Mouse (Mus musculus): ENCODE data around the gene Bcam. TPM values are rescaled to one million over a fixed set of nuclear protein-coding genes. Genes with fewer than 3 reads are reported as not detected.

The Bcam gene
- polyA plus RNA-seq, 1 experiment = 20.3 TPM

GRCm38 (mm10) chr7:19785874-19786458, 15.2 kb upstream of the Bcam start:
- 51% methylated on average over 12 of the region's 12 CpGs for WGBS
- TF ChIP-seq POLR2A (IDR thresholded peaks at IDR 0.05; ENCODE audit: low read depth, low read length) = no peak
- TF ChIP-seq CTCF (IDR thresholded peaks at IDR 0.05; ENCODE audit: extremely low read depth, insufficient read length, insufficient replicate concordance, low read depth, low read length) = no peak
- peaks cover 12% of the 10 kb centered on the region for H3K4me1 ChIP-seq (ENCODE audit: control insufficient read depth, insufficient read depth, insufficient read length, low read length)
- H3K27me3 ChIP-seq (ENCODE audit: control insufficient read depth, insufficient read depth, low read length) = no peaks in the 10 kb centered on the region
- H3K27ac ChIP-seq (ENCODE audit: insufficient read depth, low read depth, low read length) = no peak overlapping the region
- no peak overlapping the region for H3K4me3 ChIP-seq (ENCODE audit: low read depth, low read length)
- H3K36me3 ChIP-seq (ENCODE audit: control insufficient read depth, insufficient read depth, low read length) = peaks cover 52% of the 10 kb centered on the region

DNA sequence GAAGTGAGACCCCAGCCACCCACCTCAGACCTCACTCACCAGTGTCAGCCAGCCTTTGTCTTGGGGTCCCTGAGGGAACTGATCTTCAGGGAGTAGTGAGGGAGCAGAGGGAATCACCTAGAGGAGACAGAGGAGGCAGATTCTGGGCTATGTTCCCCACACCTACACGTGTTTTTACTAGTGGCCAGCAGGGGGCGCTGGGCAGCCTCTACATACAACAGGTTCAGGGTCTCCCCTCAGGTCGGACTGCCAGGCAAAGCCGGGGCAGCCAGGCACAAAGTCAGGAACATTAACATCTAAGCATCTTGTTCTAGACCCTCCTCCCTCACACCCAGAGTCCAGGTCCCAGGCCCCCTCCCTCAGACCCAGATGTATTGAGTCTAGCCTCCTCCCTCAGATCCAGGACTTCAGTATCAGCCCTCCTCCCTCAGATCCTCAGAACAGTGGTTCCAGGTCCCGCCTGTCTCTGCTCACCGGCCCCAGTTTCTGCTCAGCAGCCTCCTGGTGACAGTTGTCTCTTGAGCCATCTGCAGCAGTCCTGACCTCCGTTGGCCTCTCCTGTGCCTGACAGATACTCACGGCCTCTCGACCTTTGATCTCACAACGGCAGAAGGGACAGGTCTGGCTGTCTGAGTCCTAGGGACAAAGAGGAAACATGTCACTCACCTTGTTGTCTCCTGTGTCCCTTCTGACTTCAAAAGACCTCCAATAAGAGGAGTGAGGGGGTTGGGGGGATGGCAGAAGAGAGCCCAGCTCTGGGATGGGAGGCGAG, 14.1 kb upstream of the Bcam start:
- 39% methylated on average over 11 of the region's 11 CpGs for WGBS
- H3K27ac ChIP-seq (ENCODE audit: insufficient read depth, low read depth, low read length) = no peak overlapping the region

GRCm38 (mm10) chr7:19783630-19784029, 12.8 kb upstream of the Bcam start:
- TF ChIP-seq CTCF (IDR thresholded peaks at IDR 0.05; ENCODE audit: extremely low read depth, insufficient read length, insufficient replicate concordance, low read depth, low read length) = no peak
- no peak for TF ChIP-seq POLR2A (IDR thresholded peaks at IDR 0.05; ENCODE audit: low read depth, low read length)
- Histone ChIP-seq H3K36me3 (ENCODE audit: control insufficient read depth, insufficient read depth, low read length) (peaks cover 55% of the 10 kb centered on the region), H3K27me3 (ENCODE audit: control insufficient read depth, insufficient read depth, low read length) (no peaks in the 10 kb centered on the region), H3K4me3 (ENCODE audit: low read depth, low read length) (no peak overlapping the region), H3K4me1 (ENCODE audit: control insufficient read depth, insufficient read depth, insufficient read length, low read length) (peaks cover 9% of the 10 kb centered on the region), H3K27ac (ENCODE audit: insufficient read depth, low read depth, low read length) (peak overlapping the region; percentile 34; the same call in 1 of the 2 replicates)
- 67% methylated on average over 8 of the region's 8 CpGs for WGBS

More for the DNA sequence above, 14.1 kb upstream of the Bcam start:
- Histone ChIP-seq H3K4me3 (ENCODE audit: low read depth, low read length) (no peak overlapping the region), H3K36me3 (ENCODE audit: control insufficient read depth, insufficient read depth, low read length) (peaks cover 57% of the 10 kb centered on the region), H3K4me1 (ENCODE audit: control insufficient read depth, insufficient read depth, insufficient read length, low read length) (peaks cover 12% of the 10 kb centered on the region), H3K27me3 (ENCODE audit: control insufficient read depth, insufficient read depth, low read length) (no peaks in the 10 kb centered on the region)
- TF ChIP-seq CTCF (IDR thresholded peaks at IDR 0.05; ENCODE audit: extremely low read depth, insufficient read length, insufficient replicate concordance, low read depth, low read length) = peak; percentile 76; the same call in 1 of the 2 replicates
- TF ChIP-seq POLR2A (IDR thresholded peaks at IDR 0.05; ENCODE audit: low read depth, low read length) = no peak

DNA sequence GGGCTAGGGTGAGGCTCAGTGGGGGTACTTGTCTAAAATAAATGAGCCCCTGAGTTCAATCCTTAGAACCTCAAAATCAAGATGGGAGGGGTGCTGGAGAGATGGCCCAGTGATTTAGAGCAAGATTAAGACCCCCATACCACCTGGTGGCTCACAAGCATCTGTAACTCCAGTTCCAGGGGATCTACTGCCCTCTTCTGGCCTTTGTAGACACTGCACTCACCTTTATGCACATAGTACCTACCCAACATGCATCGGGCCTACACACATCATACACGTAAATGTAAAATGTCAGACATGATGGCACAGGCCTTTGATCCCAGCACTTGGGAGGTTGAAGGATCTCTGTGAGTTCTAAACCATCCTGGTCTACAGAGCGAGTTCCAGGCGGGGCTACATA, 11.8 kb upstream of the Bcam start:
- no peaks in the 10 kb centered on the region for H3K27me3 ChIP-seq (ENCODE audit: control insufficient read depth, insufficient read depth, low read length)
- H3K4me1 ChIP-seq (ENCODE audit: control insufficient read depth, insufficient read depth, insufficient read length, low read length) = peaks cover 9% of the 10 kb centered on the region
- no peak overlapping the region for H3K27ac ChIP-seq (ENCODE audit: insufficient read depth, low read depth, low read length)
- TF ChIP-seq CTCF (IDR thresholded peaks at IDR 0.05; ENCODE audit: extremely low read depth, insufficient read length, insufficient replicate concordance, low read depth, low read length) (peak; percentile 42; the same call in 1 of the 2 replicates), POLR2A (IDR thresholded peaks at IDR 0.05; ENCODE audit: low read depth, low read length) (no peak)
- WGBS = 98% methylated on average over 4 of the region's 4 CpGs
- H3K36me3 ChIP-seq (ENCODE audit: control insufficient read depth, insufficient read depth, low read length) = peaks cover 49% of the 10 kb centered on the region
- H3K4me3 ChIP-seq (ENCODE audit: low read depth, low read length) = no peak overlapping the region

GRCm38 (mm10) chr7:19781741-19782140, 10.9 kb upstream of the Bcam start:
- Histone ChIP-seq H3K27me3 (ENCODE audit: control insufficient read depth, insufficient read depth, low read length) (no peaks in the 10 kb centered on the region), H3K27ac (ENCODE audit: insufficient read depth, low read depth, low read length) (no peak overlapping the region), H3K36me3 (ENCODE audit: control insufficient read depth, insufficient read depth, low read length) (peaks cover 44% of the 10 kb centered on the region), H3K4me3 (ENCODE audit: low read depth, low read length) (no peak overlapping the region), H3K4me1 (ENCODE audit: control insufficient read depth, insufficient read depth, insufficient read length, low read length) (peaks cover 9% of the 10 kb centered on the region)
- WGBS = 92% methylated on average over 7 of the region's 7 CpGs
- TF ChIP-seq POLR2A (IDR thresholded peaks at IDR 0.05; ENCODE audit: low read depth, low read length) (no peak), CTCF (IDR thresholded peaks at IDR 0.05; ENCODE audit: extremely low read depth, insufficient read length, insufficient replicate concordance, low read depth, low read length) (no peak)

DNA sequence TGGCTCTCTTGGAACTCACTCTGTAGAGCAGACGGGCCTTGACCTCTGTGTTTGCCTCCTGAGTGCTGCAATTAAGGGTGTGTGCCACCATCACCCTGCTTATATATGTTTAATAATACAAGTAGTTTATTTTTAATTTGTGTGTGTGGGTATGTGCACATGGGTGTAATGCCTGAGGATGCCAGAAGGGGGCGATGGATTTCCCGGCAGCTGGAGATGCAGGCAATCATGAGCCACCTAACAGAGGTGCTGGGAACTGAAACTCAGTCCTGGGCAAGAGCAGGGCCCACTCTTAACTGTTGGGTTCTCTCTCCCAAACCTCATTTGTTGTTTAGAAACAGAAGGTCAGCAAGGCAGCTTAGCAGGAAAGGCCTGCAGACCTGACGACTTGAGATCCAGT, 9.1 kb upstream of the Bcam start:
- Histone ChIP-seq H3K36me3 (ENCODE audit: control insufficient read depth, insufficient read depth, low read length) (peaks cover 40% of the 10 kb centered on the region), H3K27me3 (ENCODE audit: control insufficient read depth, insufficient read depth, low read length) (no peaks in the 10 kb centered on the region), H3K4me3 (ENCODE audit: low read depth, low read length) (no peak overlapping the region), H3K4me1 (ENCODE audit: control insufficient read depth, insufficient read depth, insufficient read length, low read length) (peaks cover 1% of the 10 kb centered on the region; the same call in 1 of the 2 replicates), H3K27ac (ENCODE audit: insufficient read depth, low read depth, low read length) (no peak overlapping the region)
- 88% methylated on average over 4 of the region's 4 CpGs for WGBS
- TF ChIP-seq POLR2A (IDR thresholded peaks at IDR 0.05; ENCODE audit: low read depth, low read length) = no peak
- peak; percentile 36; the same call in 1 of the 2 replicates for TF ChIP-seq CTCF (IDR thresholded peaks at IDR 0.05; ENCODE audit: extremely low read depth, insufficient read length, insufficient replicate concordance, low read depth, low read length)

- TF ChIP-seq CTCF (IDR thresholded peaks at IDR 0.05; ENCODE audit: extremely low read depth, insufficient read length, insufficient replicate concordance, low read depth, low read length) (no peak), POLR2A (IDR thresholded peaks at IDR 0.05; ENCODE audit: low read depth, low read length) (no peak)
- WGBS = 46% methylated on average over 8 of the region's 8 CpGs
- H3K4me1 ChIP-seq (ENCODE audit: control insufficient read depth, insufficient read depth, insufficient read length, low read length) = no peaks in the 10 kb centered on the region
Observed at GRCm38 (mm10) chr7:19778645-19779044, 7.8 kb upstream of the Bcam start.

More at GRCm38 (mm10) chr7:19778645-19779044, 7.8 kb upstream of the Bcam start:
- H3K36me3 ChIP-seq (ENCODE audit: control insufficient read depth, insufficient read depth, low read length) = peaks cover 32% of the 10 kb centered on the region
- H3K27me3 ChIP-seq (ENCODE audit: control insufficient read depth, insufficient read depth, low read length) = no peaks in the 10 kb centered on the region
- H3K27ac ChIP-seq (ENCODE audit: insufficient read depth, low read depth, low read length) = no peak overlapping the region
- no peak overlapping the region for H3K4me3 ChIP-seq (ENCODE audit: low read depth, low read length)

All from small intestine, adult 2 months (tissue).